Mouse (Mus musculus) lung, postnatal 4 days (tissue): ENCODE data around the gene Gm26602.
A peak's percentile ranks its signal among the peaks of the same experiment; 100 is the strongest.

Experiments used
- DNase-seq, 2 experiments: peaks; one replicate each; pipeline ENCODE4 v3.0.0; 2021

The Gm26602 gene

GRCm38 (mm10) chr10:79886054-79886453, 24.6 kb upstream of the Gm26602 start, which contains the start of gene Elane:
Gene Elane (plus strand): TSS chr10:79886247.
- no peak for DNase-seq

DNA sequence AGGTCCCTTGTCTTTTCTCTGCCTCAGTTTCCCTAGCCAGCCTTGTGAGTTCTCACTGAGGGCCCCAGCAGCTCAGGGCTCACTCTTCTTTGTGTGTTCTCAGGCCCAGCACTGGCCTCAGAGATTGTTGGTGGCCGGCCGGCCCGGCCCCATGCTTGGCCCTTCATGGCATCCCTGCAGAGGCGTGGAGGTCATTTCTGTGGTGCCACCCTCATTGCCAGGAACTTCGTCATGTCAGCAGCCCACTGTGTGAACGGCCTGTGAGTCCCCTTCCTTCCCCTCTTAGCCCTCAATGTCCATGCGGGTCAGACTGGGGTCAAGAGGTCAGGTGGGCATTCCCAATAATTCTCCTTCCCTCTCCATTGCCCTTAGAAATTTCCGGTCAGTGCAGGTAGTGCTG, 24.0 kb upstream of the Gm26602 start:
- no peak for DNase-seq

GRCm38 (mm10) chr10:79889386-79889785, 21.3 kb upstream of the Gm26602 start:
- DNase-seq, result no peak

GRCm38 (mm10) chr10:79890670-79891069, 20.0 kb upstream of the Gm26602 start, which contains the start of gene Cfd:
Gene Cfd (plus strand): TSS chr10:79890853.
- DNase-seq, result no peak

DNA sequence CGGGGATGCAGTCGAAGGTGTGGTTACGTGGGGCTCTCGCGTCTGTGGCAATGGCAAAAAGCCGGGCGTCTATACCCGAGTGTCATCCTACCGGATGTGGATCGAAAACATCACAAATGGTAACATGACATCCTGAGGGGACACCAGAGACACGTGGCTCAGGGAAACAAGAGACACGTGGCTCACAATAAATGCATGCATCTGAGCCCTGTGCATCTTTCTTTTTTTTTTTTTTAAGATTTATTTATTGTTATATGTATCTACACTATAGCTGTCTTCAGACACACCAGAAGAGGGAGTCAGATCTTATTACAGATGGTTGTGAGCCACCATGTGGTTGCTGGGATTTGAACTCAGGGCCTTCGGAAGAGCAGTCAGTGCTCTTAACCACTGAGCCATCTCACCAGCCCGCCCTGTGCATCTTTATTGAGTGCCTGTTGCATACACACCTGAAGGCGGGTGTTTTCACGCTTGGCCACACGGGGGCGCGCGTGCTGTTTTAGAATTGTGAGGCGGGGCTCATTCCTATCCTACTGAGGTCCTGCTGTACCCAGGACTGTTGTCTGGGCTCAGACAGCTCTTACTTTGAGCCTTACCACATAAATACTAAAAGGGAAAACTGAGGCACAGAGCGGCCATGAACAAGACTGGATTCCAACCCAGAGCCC, 18.1 kb upstream of the Gm26602 start:
- peak; percentile 81 to 88 for DNase-seq

DNA sequence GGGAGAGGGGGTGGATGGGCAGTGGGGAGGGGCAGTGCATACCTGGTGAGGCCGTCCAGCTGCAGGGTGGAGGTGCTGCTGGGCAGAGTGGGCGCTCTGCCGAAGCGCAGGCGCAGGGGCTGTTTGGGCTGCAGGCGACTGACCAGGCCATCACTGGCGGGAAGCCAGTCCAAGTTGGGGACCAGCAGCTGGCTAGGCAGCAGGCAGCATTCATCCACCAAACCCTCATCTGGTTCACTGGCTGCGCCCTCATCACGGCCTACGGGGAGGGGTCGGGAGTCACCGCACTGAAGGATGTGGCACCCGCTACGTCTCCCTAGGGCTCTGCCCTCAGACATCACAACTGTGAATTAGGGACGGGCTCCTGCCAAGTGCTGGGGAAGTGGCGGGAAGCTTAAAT, 14.3 kb upstream of the Gm26602 start:
- DNase-seq, result peak in 1 of 2 experiments; percentile 78

GRCm38 (mm10) chr10:79896814-79897213, 13.8 kb upstream of the Gm26602 start:
- DNase-seq, result peak in 1 of 2 experiments; percentile 80

DNA sequence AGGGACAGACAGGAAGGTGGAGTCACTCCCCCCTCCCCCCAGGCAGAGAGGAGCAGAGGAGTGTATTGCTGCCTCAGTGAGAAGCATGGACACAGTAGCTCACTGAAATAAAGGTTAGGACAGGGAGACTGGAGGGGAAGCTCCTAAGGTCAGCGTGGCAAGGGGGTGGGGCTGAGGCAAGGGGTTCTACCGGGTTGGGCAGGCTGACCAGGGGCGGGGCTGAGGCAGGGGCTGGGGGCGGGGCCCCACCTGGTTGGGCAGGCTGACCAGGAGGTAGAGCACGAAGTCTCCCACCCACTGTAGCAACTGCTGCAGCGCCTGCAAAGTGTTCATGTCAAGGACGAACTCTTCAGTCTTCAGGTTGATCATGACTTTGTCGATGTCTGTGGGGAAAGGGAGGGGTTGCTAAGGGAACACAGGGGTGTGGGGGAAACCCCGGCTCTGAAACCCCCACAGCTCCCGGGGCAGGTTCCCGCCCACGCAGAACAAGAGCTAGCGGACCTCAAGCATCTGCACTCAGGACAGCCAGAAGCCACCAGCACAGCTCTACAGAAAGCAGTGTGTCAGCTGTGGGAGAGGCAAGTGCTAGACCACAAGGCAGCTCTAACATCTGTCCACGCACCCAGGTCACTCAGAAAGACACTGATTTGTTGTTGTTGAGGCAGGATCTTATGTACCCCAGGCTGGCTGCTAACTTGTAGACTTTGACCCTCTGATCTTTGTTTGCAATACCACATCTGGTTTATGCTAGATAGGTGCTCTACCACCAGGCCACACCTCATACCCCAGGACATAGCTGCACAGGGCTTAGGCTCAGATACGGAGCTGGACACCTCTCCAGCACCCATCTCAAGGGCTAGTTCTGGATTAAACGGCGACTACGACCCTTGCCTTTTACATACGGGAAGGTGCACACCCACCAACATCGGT, 13.1 kb upstream of the Gm26602 start:
- DNase-seq, result no peak

- no peak for DNase-seq
Measured at GRCm38 (mm10) chr10:79900951-79901410, 9.7 kb upstream of the Gm26602 start.

GRCm38 (mm10) chr10:79906712-79907111, 3.9 kb upstream of the Gm26602 start:
- DNase-seq, result no peak

DNA sequence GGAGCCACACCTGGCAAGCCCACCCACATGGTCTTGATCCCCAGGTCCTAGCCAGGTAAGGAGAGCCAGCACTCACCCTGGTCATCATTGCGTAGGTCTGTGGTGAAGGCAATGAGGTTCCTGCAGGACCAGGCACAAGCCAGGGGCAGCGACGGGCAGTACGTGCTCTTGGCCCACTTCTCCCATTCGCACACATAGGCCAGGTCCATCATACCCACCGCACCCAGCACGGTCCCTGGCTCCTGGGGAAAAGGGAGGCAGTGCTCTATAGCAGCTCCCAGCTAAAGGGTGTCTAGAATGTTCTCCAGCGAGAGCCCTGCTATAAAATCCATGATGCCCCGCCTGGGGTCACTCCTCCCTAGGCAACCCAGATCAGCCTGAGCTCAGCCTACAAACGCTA, 3.2 kb upstream of the Gm26602 start:
- no peak for DNase-seq

GRCm38 (mm10) chr10:79908167-79909091, 2.2 kb upstream of the Gm26602 start, which contains the start of gene Med16:
Gene Med16 (minus strand): TSS chr10:79908923.
- DNase-seq, result peak; percentile 96 to 98

- no peak for DNase-seq
Measured at GRCm38 (mm10) chr10:79909092-79909922, 1.3 kb upstream of the Gm26602 start.

- no peak for DNase-seq
Measured at GRCm38 (mm10) chr10:79912412-79912811, 1.8 kb downstream of the Gm26602 start.

GRCm38 (mm10) chr10:79914131-79914947, 3.7 kb downstream of the Gm26602 start:
- DNase-seq, result no peak

DNA sequence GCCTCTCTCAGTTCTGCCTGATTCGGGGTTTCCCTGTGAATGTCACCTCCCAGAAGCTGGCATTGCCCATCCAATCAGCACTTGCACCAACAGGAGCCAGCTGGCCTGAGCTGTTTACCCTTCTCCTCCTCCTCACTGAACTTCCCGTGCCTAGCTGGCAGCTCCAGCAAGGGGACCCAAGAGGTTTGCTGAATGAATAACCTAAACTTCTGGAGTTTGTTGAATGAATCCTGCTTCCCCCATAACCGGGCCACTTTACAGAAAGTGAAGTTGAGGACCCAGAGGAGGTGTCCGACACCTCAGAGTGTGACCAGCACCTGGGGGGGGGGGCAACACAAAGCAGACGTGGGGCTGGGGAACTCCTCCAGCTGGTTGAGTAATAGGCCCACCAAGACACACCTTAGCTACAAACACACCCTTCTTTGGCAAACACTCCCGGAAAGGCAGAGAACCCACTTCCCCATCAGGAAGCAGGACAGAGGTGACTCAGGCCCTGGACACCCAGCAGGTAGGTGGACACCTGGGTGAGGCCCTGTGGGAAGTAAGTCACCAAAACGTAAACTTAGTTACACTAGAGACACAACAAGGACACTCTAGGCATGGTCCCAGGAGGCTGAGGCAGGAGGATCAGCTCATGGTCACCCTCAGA, 4.4 kb downstream of the Gm26602 start:
- peak in 1 of 2 experiments; percentile 41 for DNase-seq

DNA sequence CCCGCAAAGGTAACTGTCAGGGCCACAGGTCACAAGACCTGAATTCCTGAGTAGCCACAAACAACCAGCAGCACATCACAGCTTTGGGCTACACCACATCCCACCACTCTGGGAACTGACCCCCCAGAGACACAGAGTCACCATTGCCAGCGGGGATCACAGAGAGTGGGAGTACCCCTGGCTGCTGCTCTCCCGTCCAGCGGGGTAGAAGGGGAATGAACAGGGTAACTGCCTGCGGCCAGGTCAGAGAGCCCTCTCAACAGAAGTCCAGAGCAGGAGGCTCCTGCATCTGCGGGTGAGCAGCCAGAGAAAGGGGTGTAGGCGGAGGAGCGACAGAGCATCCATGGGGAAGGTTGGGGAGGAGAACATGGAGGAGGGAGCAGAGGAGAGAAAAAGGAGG, 5.4 kb downstream of the Gm26602 start:
- DNase-seq, result no peak

DNA sequence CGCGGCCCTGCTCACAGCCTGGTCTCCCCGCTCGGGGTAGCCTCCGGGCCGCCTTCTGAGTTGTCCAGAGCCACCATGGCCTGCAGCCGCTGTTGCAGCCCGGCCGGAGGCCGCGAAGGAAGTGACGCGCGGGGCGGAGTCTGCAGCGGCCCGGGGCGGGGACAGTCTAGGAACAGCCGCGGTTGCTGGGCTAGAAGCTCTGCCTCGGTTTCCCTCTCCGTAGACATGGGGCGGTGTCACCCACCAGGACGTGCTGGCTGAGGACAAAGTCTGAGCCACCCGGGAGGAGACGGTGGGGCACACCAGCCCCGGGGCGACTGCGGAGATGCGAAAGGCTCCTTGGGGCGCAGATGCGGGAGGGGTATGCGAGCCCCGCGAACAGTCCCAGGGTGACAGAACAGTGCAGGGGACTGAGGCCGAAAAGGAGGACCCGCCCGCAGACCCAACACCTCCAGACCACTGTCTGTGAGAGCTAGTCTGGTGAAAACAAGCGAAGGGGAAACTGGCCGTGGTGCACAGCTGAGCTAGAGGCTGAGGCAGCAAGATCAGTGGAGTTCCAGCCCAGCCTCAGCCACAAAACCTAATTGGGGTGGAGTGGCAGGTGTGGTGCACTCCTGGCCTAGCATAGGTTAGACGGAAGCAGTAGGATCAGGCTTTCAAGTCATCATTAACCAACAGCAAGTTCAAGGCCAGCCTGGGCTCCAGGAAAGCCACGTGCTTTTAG, 6.3 kb downstream of the Gm26602 start, which contains the start of gene Kiss1r:
TSS of gene Kiss1r (plus strand) at position 164 of the 724 bp plus-strand sequence.
- DNase-seq, result peak; percentile 90 to 92

DNA sequence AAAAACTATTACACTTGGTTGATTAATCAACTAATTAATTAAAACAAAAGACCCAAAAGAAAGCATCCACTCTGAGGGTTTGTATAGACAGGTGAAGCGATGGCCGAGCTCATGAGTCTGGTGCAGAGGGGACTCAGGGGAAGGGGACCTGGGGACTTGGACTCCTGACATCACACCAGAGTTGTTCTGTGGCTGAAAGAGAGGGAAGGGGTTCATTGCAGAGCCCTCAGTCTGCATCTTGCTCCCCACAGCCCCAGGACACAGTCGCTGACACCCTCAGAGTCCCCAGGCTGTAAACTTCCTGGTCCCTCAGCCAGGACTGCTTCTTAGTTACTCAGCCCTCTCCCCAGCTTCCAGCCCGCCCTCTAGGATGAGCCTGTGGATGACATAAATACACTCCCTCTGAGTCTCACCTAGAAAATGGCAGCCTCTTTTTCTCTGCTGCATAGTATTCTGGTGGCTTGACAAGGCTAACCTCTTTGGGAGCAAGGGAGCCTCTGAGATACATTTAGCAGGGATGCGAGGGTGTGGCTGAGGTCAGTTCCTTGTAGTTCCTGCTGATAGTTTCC, 7.0 kb downstream of the Gm26602 start:
- no peak for DNase-seq
